Mouse (Mus musculus) C2C12 (cell line): ENCODE measurements around the gene F2rl2. TPM values are rescaled to one million over a fixed set of nuclear protein-coding genes. Genes with fewer than 3 reads are reported as not detected.

Experiments
- H3K27me3 ChIP-seq: one replicate; pipeline ENCODE4 v1.6.1; 2011; ENCODE audit not compliant: control insufficient read depth, insufficient read depth, insufficient read length
- H3K36me3 ChIP-seq: one replicate; pipeline ENCODE4 v1.6.1; 2011; ENCODE audit not compliant: control insufficient read depth, insufficient read depth
- H3K4me3 ChIP-seq: one replicate; pipeline ENCODE4 v1.5.1; 2011; ENCODE audit warnings: mild to moderate bottlenecking, control low read depth; ENCODE audit not compliant: poor library complexity, insufficient read depth, severe bottlenecking
- H3K79me2 ChIP-seq: one replicate; pipeline ENCODE4 v1.6.1; 2011; ENCODE audit not compliant: control insufficient read depth, insufficient read depth
- H3K79me3 ChIP-seq: one replicate; pipeline ENCODE4 v1.6.1; 2011; ENCODE audit warnings: low read depth, control low read depth
- H3ac ChIP-seq: one replicate; pipeline ENCODE3; 2011; ENCODE audit warnings: low read depth; ENCODE audit not compliant: control insufficient read depth, insufficient read length
- CEBPB ChIP-seq: IDR thresholded peaks from one replicate; pipeline ENCODE4 v1.6.1; 2011; ENCODE audit warnings: low read depth, mild to moderate bottlenecking, control low read depth, moderate library complexity
- CTCF ChIP-seq: IDR thresholded peaks from one replicate; pipeline ENCODE4 v1.5.1; 2011; ENCODE audit not compliant: control insufficient read depth, insufficient read depth, insufficient read length
- FOSL1 ChIP-seq: IDR thresholded peaks from one replicate; pipeline ENCODE4 v1.8.0; 2011; ENCODE audit warnings: mild to moderate bottlenecking, low read length; ENCODE audit not compliant: poor library complexity, insufficient read depth, severe bottlenecking
- MAX ChIP-seq: IDR thresholded peaks from one replicate; pipeline ENCODE4 v1.6.1; 2011; ENCODE audit warnings: mild to moderate bottlenecking, control low read depth
- MYOD1 ChIP-seq: IDR thresholded peaks from one replicate; pipeline ENCODE4 v1.6.1; 2011; ENCODE audit warnings: low read depth; ENCODE audit not compliant: control insufficient read depth, insufficient read length
- MYOG ChIP-seq: IDR thresholded peaks from one replicate; pipeline ENCODE4 v1.6.1; 2011; ENCODE audit not compliant: control insufficient read depth, insufficient read length; ENCODE audit errors: extremely low read depth
- USF1 ChIP-seq: IDR thresholded peaks from one replicate; pipeline ENCODE4 v1.6.1; 2011; ENCODE audit warnings: low read depth, mild to moderate bottlenecking, control low read depth, moderate library complexity
- polyA plus RNA-seq: library from polyadenylated mRNA; unstranded; fragments of >200 nt; fragmentation: generic; extraction: Trizol; gene quantifications from one replicate; pipeline ENCODE4 v1.2.1, GENCODE M21; 2012; ENCODE audit warnings: missing spikeins

The F2rl2 gene
- polyA plus RNA-seq, 1 experiment: 0.50 TPM

GRCm38 (mm10) chr13:95747541-95747940, 50.9 kb downstream of the F2rl2 start:
- Histone ChIP-seq H3K79me2 (no peaks in the 10 kb centered on the region), H3K79me3 (no peaks in the 10 kb centered on the region), H3K27me3 (no peaks in the 10 kb centered on the region), H3K36me3 (no peaks in the 10 kb centered on the region), H3ac (no peak overlapping the region), H3K4me3 (no peak overlapping the region)
- TF ChIP-seq CTCF: no peak
- no peak for TF ChIP-seq MYOG
- TF ChIP-seq MYOD1: no peak
- TF ChIP-seq CEBPB: no peak
- no peak for TF ChIP-seq MAX
- TF ChIP-seq FOSL1: no peak
- no peak for TF ChIP-seq USF1

Other genes starting within 250 kb of the F2rl2 start
- gene S100z, start 218.1 kb upstream of the F2rl2 start, polyA plus RNA-seq: not detected
- not detected for gene F2rl1, start 171.6 kb upstream of the F2rl2 start, polyA plus RNA-seq
- gene F2r, start 78.4 kb upstream of the F2rl2 start, polyA plus RNA-seq: 97.4 TPM
- gene Iqgap2, start 195.1 kb downstream of the F2rl2 start, polyA plus RNA-seq: 0.06 TPM